Mouse (Mus musculus) neural tube, embryonic 15.5 days (tissue): ENCODE data around the gene 1700080O16Rik. TPM values are rescaled to one million over a fixed set of nuclear protein-coding genes. Genes with fewer than 3 reads are reported as not detected.

Experiments
- ATAC-seq: fragments of 200-750 bp; cut with Nextera tagmentation; 2 replicates; pipeline ENCODE4 v1.8.0; 2017; ENCODE audit warnings: mild to moderate bottlenecking, moderate TSS enrichment, moderate library complexity; ENCODE audit not compliant: low FRiP score
- H3K27ac ChIP-seq: fragments of 300-500 bp; sonication (generic); replicated peaks from 2 replicates; pipeline ENCODE4 v1.5.1; 2015; ENCODE audit warnings: mild to moderate bottlenecking, inconsistent platforms
- H3K27me3 ChIP-seq: fragments of 300-500 bp; sonication (generic); replicated peaks from 2 replicates; pipeline ENCODE4 v1.6.1; 2015; ENCODE audit warnings: inconsistent platforms
- H3K36me3 ChIP-seq: fragments of 300-500 bp; sonication (generic); 2 replicates; pipeline ENCODE4 v1.6.1; 2015; ENCODE audit warnings: inconsistent platforms
- H3K4me1 ChIP-seq: fragments of 300-500 bp; sonication (generic); 2 replicates; pipeline ENCODE4 v1.6.1; 2015; ENCODE audit warnings: inconsistent platforms
- H3K4me2 ChIP-seq: fragments of 300-500 bp; sonication (generic); 2 replicates; pipeline ENCODE4 v1.6.1; 2015; ENCODE audit warnings: inconsistent platforms, mild to moderate bottlenecking, moderate library complexity
- H3K4me3 ChIP-seq: fragments of 300-500 bp; sonication (generic); replicated peaks from 2 replicates; pipeline ENCODE4 v1.5.1; 2015; ENCODE audit warnings: mild to moderate bottlenecking, inconsistent platforms
- H3K9ac ChIP-seq: fragments of 300-500 bp; sonication (generic); replicated peaks from 2 replicates; pipeline ENCODE4 v1.6.1; 2015; ENCODE audit warnings: mild to moderate bottlenecking, inconsistent platforms
- H3K9me3 ChIP-seq: fragments of 300-500 bp; sonication (generic); replicated peaks from 2 replicates; pipeline ENCODE4 v1.6.1; 2016; ENCODE audit warnings: inconsistent platforms
- WGBS: fragments of 180-500 bp; shearing (Covaris S2); methylation state at CpG from one replicate; pipeline ENCODE4 v1.1.7; 2015; ENCODE audit warnings: mixed read lengths; 5-methylcytosine and 5-hydroxymethylcytosine counted together
- polyA plus RNA-seq: library from polyadenylated mRNA; unstranded; fragments of >200 nt; fragmentation: Nextera tagmentation; extraction: Ambion mirVana; gene quantifications from 2 replicates; pipeline ENCODE4 v1.2.1, GENCODE M21; 2015

1700080O16Rik gene
- not detected in 2 replicates for polyA plus RNA-seq

DNA sequence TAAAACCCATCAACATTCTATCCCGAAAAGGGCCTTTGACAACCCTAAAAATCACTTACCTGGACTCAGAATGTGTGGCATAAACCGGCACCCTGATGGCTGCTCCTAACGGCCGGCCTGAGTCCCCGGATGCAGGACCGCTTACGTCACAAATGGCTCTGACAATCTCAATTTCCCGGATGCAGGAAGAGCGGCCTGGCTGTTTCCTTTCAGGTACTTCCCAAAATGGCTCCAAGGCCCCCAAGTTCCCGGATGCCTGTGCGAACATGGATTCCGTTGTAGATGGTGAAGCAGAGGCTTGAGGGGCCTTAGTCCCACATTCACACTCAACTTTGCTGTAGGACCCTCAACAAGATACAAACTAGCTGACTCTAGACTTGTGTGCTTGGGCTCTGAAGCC is at the start of gene 1700080O16Rik:
1700080O16Rik (minus strand) TSS at position 101 of the 400 bp plus-strand sequence.
- H3K4me3 ChIP-seq, result no peak within 1 kb of the TSS
- no peaks in the 10 kb centered on the region for H3K36me3 ChIP-seq
- H3K27me3 ChIP-seq, result no peaks in the 10 kb centered on the region
- H3K4me2 ChIP-seq, result no peak within 1 kb of the TSS
- no peaks in the 10 kb centered on the region for H3K4me1 ChIP-seq
- WGBS, result 97% methylated on average over 12 of the region's 12 CpGs
- H3K9me3 ChIP-seq, result no peaks in the 10 kb centered on the region
- ATAC-seq, result no peak
- H3K27ac ChIP-seq, result no peak within 1 kb of the TSS
- no peak within 1 kb of the TSS for H3K9ac ChIP-seq

DNA sequence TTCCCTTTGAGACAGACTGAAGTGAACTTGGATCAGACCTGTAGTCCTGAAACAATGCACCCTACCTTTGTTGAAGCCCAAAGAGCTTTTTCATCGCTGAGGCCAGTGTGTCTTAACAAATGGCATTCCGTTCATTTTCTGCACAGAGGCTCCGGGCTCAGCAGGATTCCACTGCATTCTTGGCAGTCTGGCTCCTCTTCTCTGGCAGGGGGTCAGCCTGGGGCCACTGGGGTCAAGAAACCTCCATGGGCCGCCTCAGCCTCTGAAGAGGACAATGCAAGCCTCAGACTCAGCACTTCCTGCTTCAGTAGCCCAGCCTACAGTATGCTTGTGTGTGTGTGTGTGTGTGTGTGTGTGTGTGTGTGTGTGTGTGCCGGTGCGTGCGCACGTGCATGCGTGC is 45.1 kb upstream of the 1700080O16Rik start:
- 57% methylated on average over 8 of the region's 9 CpGs for WGBS
- Histone ChIP-seq H3K27me3 (no peaks in the 10 kb centered on the region), H3K4me2 (no peak overlapping the region), H3K9me3 (no peaks in the 10 kb centered on the region), H3K4me3 (no peak overlapping the region), H3K4me1 (no peaks in the 10 kb centered on the region), H3K36me3 (no peaks in the 10 kb centered on the region), H3K27ac (no peak overlapping the region), H3K9ac (no peak overlapping the region)
- no peak for ATAC-seq

DNA sequence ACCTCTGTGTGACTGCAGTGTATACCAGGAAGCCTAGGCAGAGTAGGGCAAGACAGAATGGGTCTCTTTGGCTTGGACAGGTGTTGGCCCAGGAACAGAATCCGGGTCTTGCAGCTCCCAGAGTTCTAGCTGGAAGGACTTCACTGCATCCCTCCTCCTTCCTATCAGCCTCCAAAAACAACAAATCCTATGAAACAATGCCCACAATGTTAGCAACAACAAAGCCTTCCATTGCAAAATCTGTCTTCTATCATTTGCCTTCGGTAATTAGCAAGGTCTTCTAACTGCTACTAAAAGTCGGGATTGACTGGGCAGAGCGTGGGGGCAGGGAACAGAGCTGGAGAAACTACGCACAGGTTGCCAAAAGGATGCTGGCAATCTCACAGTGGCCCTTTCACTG is 27.5 kb upstream of the 1700080O16Rik start:
- H3K27ac ChIP-seq, result no peak overlapping the region
- 74% methylated on average over 5 of the region's 5 CpGs for WGBS
- no peak for ATAC-seq
- no peak overlapping the region for H3K9ac ChIP-seq
- no peaks in the 10 kb centered on the region for H3K4me1 ChIP-seq
- H3K4me3 ChIP-seq, result no peak overlapping the region
- H3K27me3 ChIP-seq, result no peaks in the 10 kb centered on the region
- no peaks in the 10 kb centered on the region for H3K36me3 ChIP-seq
- H3K4me2 ChIP-seq, result no peak overlapping the region
- H3K9me3 ChIP-seq, result no peaks in the 10 kb centered on the region

- Histone ChIP-seq H3K27me3 (no peaks in the 10 kb centered on the region), H3K4me2 (no peak overlapping the region), H3K27ac (no peak overlapping the region), H3K9me3 (no peaks in the 10 kb centered on the region), H3K4me3 (no peak overlapping the region), H3K9ac (no peak overlapping the region), H3K36me3 (no peaks in the 10 kb centered on the region), H3K4me1 (no peaks in the 10 kb centered on the region)
- no peak for ATAC-seq
- 76% methylated on average over 4 of the region's 4 CpGs for WGBS
Measured at GRCm38 (mm10) chrX:51999426-51999825, 26.9 kb upstream of the 1700080O16Rik start.

DNA sequence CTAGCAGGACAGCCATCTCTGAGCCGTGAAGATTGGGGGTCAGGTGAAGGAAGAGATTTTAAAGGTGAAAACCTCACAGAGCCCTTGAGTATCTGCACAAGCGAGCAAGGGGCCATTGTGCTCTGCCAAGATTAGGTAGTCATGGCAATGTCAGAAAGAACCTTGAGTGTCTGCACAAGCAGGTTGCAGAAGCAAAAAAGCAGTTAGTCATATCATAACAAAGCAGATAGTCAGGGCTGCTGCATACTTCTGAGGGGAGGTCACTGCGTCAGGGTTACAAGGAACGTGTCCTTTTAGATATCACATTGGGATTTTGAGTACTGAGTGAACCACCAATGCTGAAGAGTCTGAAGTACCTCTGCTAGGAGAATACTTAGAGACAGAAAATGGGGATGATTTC is 3.8 kb upstream of the 1700080O16Rik start:
- Histone ChIP-seq H3K27ac (no peak overlapping the region), H3K27me3 (no peaks in the 10 kb centered on the region), H3K4me2 (no peak overlapping the region), H3K9me3 (no peaks in the 10 kb centered on the region), H3K4me1 (no peaks in the 10 kb centered on the region), H3K36me3 (no peaks in the 10 kb centered on the region), H3K4me3 (no peak overlapping the region), H3K9ac (no peak overlapping the region)
- 79% methylated on average over 4 of the region's 4 CpGs for WGBS
- ATAC-seq, result no peak

GRCm38 (mm10) chrX:51974618-51975017 is 2.0 kb upstream of the 1700080O16Rik start:
- Histone ChIP-seq H3K9me3 (no peaks in the 10 kb centered on the region), H3K4me3 (no peak overlapping the region), H3K36me3 (no peaks in the 10 kb centered on the region), H3K9ac (no peak overlapping the region), H3K27ac (no peak overlapping the region), H3K27me3 (no peaks in the 10 kb centered on the region), H3K4me1 (no peaks in the 10 kb centered on the region), H3K4me2 (no peak overlapping the region)
- no peak for ATAC-seq

DNA sequence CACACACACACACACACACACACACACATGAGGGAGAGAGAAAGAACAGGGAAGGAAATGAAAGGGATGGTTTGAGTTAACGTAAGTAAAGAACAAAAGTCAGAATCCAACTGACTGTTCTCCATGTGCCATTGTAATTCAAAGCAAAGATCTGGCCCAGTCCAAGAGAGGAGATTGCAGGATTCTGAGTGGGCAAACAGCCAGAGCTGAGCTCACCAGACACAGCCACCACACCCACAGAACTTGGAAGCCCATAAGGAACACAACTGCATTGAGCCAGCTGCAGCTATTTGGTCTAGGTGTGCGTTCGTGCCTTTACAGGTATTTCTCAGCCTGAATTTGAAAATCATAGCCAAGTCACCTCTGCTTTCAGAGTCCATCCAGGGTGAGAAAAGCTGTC is 24.5 kb downstream of the 1700080O16Rik start:
- Histone ChIP-seq H3K4me1 (no peaks in the 10 kb centered on the region), H3K36me3 (no peaks in the 10 kb centered on the region), H3K9me3 (no peaks in the 10 kb centered on the region), H3K9ac (no peak overlapping the region), H3K4me2 (no peak overlapping the region), H3K27me3 (peaks cover 3% of the 10 kb centered on the region; the same call in 1 of the 2 replicates), H3K27ac (no peak overlapping the region), H3K4me3 (no peak overlapping the region)
- no peak for ATAC-seq
- WGBS, result 86% methylated on average over 3 of the region's 3 CpGs

DNA sequence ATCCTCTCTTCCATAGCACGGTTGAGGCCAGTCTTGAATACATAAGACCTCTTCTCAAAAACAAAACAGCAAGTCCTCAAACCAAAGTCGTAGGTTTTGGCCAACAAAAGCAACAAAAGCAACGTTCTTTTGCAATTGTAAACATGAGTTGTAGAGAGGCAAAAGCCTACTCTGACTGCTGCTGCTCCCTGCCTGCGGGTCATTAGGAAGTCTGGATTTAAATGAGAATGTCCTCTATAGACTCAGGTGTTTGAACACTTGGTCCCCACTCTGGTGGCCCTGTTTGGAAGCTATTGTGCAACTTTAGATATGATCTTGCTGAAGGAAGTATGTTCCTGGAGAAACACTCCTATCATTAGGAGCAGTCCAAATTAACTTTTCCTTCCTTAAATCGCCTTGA is 34.5 kb downstream of the 1700080O16Rik start:
- no peak overlapping the region for H3K4me2 ChIP-seq
- no peak for ATAC-seq
- H3K27me3 ChIP-seq, result no peaks in the 10 kb centered on the region
- no peaks in the 10 kb centered on the region for H3K4me1 ChIP-seq
- H3K9ac ChIP-seq, result no peak overlapping the region
- H3K4me3 ChIP-seq, result no peak overlapping the region
- H3K36me3 ChIP-seq, result no peaks in the 10 kb centered on the region
- WGBS, result 68% methylated on average over 5 of the region's 5 CpGs
- H3K27ac ChIP-seq, result no peak overlapping the region
- no peaks in the 10 kb centered on the region for H3K9me3 ChIP-seq

DNA sequence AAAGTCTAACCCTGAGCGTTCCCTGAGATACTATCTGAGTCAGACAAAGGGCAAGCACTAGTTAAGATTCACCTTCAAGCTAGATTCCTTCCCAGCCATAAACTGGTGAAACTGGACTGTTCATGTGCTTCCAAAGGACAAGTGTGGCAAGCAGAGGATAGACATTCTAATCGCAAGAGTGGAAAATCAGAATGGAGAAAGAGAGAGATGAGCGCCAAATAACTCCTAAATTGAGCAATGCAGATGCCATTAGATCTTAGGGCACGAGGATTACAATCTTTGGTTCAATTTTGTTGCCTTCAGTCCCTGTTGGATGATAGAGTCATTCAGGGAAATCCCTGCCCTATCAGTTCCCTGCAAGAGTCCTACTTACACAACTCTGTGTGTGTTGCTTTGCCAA is 53.5 kb downstream of the 1700080O16Rik start:
- H3K9ac ChIP-seq, result no peak overlapping the region
- no peaks in the 10 kb centered on the region for H3K4me1 ChIP-seq
- WGBS, result 79% methylated on average over 4 of the region's 4 CpGs
- H3K4me2 ChIP-seq, result no peak overlapping the region
- no peaks in the 10 kb centered on the region for H3K27me3 ChIP-seq
- no peak overlapping the region for H3K27ac ChIP-seq
- no peak overlapping the region for H3K4me3 ChIP-seq
- H3K9me3 ChIP-seq, result no peaks in the 10 kb centered on the region
- no peak for ATAC-seq
- H3K36me3 ChIP-seq, result no peaks in the 10 kb centered on the region

Other genes with a start within 250 kb of the 1700080O16Rik start
- gene Usp26, start 171.5 kb downstream of the 1700080O16Rik start, polyA plus RNA-seq, result not detected in 2 replicates
- 12.7 and 15.3 TPM in 2 replicates for gene Gpc4, start 192.5 kb upstream of the 1700080O16Rik start, polyA plus RNA-seq